Mouse (Mus musculus) neural tube, embryonic 13.5 days (tissue): ENCODE measurements around the gene Exoc4. TPM values are rescaled to one million over a fixed set of nuclear protein-coding genes. Genes with fewer than 3 reads are reported as not detected.

Source experiments
- ATAC-seq: fragments of 200-750 bp; cut with Nextera tagmentation; 2 replicates; pipeline ENCODE4 v1.8.0; 2017; ENCODE audit warnings: low read depth, mild to moderate bottlenecking, moderate TSS enrichment, moderate library complexity
- H3K27ac ChIP-seq: fragments of 300-500 bp; sonication (generic); replicated peaks from 2 replicates; pipeline ENCODE4 v1.5.1; 2015; ENCODE audit warnings: moderate library complexity, mild to moderate bottlenecking, inconsistent platforms
- H3K27me3 ChIP-seq: fragments of 300-500 bp; sonication (generic); 2 replicates; pipeline ENCODE4 v1.6.1; 2015; ENCODE audit warnings: mild to moderate bottlenecking, inconsistent platforms
- H3K36me3 ChIP-seq: fragments of 300-500 bp; sonication (generic); 2 replicates; pipeline ENCODE4 v1.6.1; 2015; ENCODE audit warnings: mild to moderate bottlenecking, inconsistent platforms
- H3K4me1 ChIP-seq: fragments of 300-500 bp; sonication (generic); replicated peaks from 2 replicates; pipeline ENCODE4 v1.6.1; 2015; ENCODE audit warnings: inconsistent platforms
- H3K4me2 ChIP-seq: fragments of 300-500 bp; sonication (generic); 2 replicates; pipeline ENCODE4 v1.6.1; 2015; ENCODE audit warnings: inconsistent platforms, mild to moderate bottlenecking, moderate library complexity
- H3K4me3 ChIP-seq: fragments of 300-500 bp; sonication (generic); 2 replicates; pipeline ENCODE4 v1.5.1; 2015; ENCODE audit warnings: mild to moderate bottlenecking, inconsistent platforms
- H3K9ac ChIP-seq: fragments of 300-500 bp; sonication (generic); 2 replicates; pipeline ENCODE4 v1.6.1; 2015; ENCODE audit warnings: moderate library complexity, mild to moderate bottlenecking, inconsistent platforms
- H3K9me3 ChIP-seq: fragments of 300-500 bp; sonication (generic); 2 replicates; pipeline ENCODE4 v1.6.1; 2016; ENCODE audit warnings: inconsistent platforms
- WGBS: fragments of 180-500 bp; shearing (Covaris S2); methylation state at CpG from one replicate; pipeline ENCODE4 v1.1.7; 2015; 5-methylcytosine and 5-hydroxymethylcytosine counted together
- polyA plus RNA-seq: library from polyadenylated mRNA; unstranded; fragments of >200 nt; fragmentation: Nextera tagmentation; extraction: Ambion mirVana; gene quantifications from 2 replicates; pipeline ENCODE4 v1.2.1, GENCODE M21; 2015

Exoc4 gene
- polyA plus RNA-seq, 1 experiment from 2014 or later, result 41.6 TPM

GRCm38 (mm10) chr6:33685321-33685720 lies 436.4 kb downstream of the Exoc4 start:
- ATAC-seq, result no peak
- Histone ChIP-seq H3K27ac (no peak overlapping the region), H3K36me3 (no peaks in the 10 kb centered on the region), H3K4me3 (no peak overlapping the region), H3K9ac (no peak overlapping the region), H3K27me3 (no peaks in the 10 kb centered on the region), H3K4me2 (no peak overlapping the region), H3K4me1 (peaks cover 16% of the 10 kb centered on the region), H3K9me3 (no peaks in the 10 kb centered on the region)
- WGBS, result 58% methylated on average over 2 of the region's 2 CpGs

GRCm38 (mm10) chr6:33690601-33691000 lies 441.7 kb downstream of the Exoc4 start:
- no peaks in the 10 kb centered on the region for H3K36me3 ChIP-seq
- no peaks in the 10 kb centered on the region for H3K4me1 ChIP-seq
- no peaks in the 10 kb centered on the region for H3K27me3 ChIP-seq
- WGBS, result 89% methylated on average over 5 of the region's 5 CpGs
- H3K9ac ChIP-seq, result no peak overlapping the region
- H3K27ac ChIP-seq, result no peak overlapping the region
- H3K4me2 ChIP-seq, result no peak overlapping the region
- H3K4me3 ChIP-seq, result no peak overlapping the region
- H3K9me3 ChIP-seq, result no peaks in the 10 kb centered on the region
- no peak for ATAC-seq

- Histone ChIP-seq H3K9me3 (no peaks in the 10 kb centered on the region), H3K4me2 (no peak overlapping the region), H3K27me3 (no peaks in the 10 kb centered on the region), H3K9ac (no peak overlapping the region), H3K36me3 (no peaks in the 10 kb centered on the region), H3K4me1 (no peaks in the 10 kb centered on the region), H3K4me3 (no peak overlapping the region), H3K27ac (no peak overlapping the region)
- WGBS, result 92% methylated on average over 1 of the region's 1 CpGs
- no peak for ATAC-seq
Observed at GRCm38 (mm10) chr6:33696976-33697375, 448.1 kb downstream of the Exoc4 start.

- Histone ChIP-seq H3K36me3 (no peaks in the 10 kb centered on the region), H3K4me1 (peaks cover 12% of the 10 kb centered on the region), H3K4me2 (no peak overlapping the region), H3K27me3 (no peaks in the 10 kb centered on the region), H3K4me3 (no peak overlapping the region), H3K27ac (no peak overlapping the region), H3K9ac (no peak overlapping the region), H3K9me3 (no peaks in the 10 kb centered on the region)
- ATAC-seq, result no peak
- 37% methylated on average over 4 of the region's 4 CpGs for WGBS
Observed at GRCm38 (mm10) chr6:33708907-33709306, 460.0 kb downstream of the Exoc4 start.

- Histone ChIP-seq H3K9ac (no peak overlapping the region), H3K27me3 (no peaks in the 10 kb centered on the region), H3K4me1 (peaks cover 12% of the 10 kb centered on the region), H3K4me2 (no peak overlapping the region), H3K36me3 (no peaks in the 10 kb centered on the region), H3K27ac (no peak overlapping the region), H3K4me3 (no peak overlapping the region), H3K9me3 (no peaks in the 10 kb centered on the region)
- ATAC-seq, result no peak
- WGBS, result 84% methylated on average over 5 of the region's 5 CpGs
Observed at GRCm38 (mm10) chr6:33709340-33709739, 460.5 kb downstream of the Exoc4 start.

- ATAC-seq, result no peak
- H3K4me3 ChIP-seq, result no peak overlapping the region
- H3K27ac ChIP-seq, result no peak overlapping the region
- H3K36me3 ChIP-seq, result no peaks in the 10 kb centered on the region
- H3K27me3 ChIP-seq, result no peaks in the 10 kb centered on the region
- peaks cover 12% of the 10 kb centered on the region for H3K4me1 ChIP-seq
- no peak overlapping the region for H3K4me2 ChIP-seq
- H3K9me3 ChIP-seq, result no peaks in the 10 kb centered on the region
- WGBS, result 65% methylated on average over 3 of the region's 3 CpGs
- no peak overlapping the region for H3K9ac ChIP-seq
Observed at GRCm38 (mm10) chr6:33711742-33712141, 462.9 kb downstream of the Exoc4 start.

- H3K9me3 ChIP-seq, result no peaks in the 10 kb centered on the region
- H3K9ac ChIP-seq, result no peak overlapping the region
- no peak overlapping the region for H3K4me3 ChIP-seq
- H3K36me3 ChIP-seq, result no peaks in the 10 kb centered on the region
- ATAC-seq, result no peak
- no peak overlapping the region for H3K27ac ChIP-seq
- peaks cover 12% of the 10 kb centered on the region for H3K4me1 ChIP-seq
- no peak overlapping the region for H3K4me2 ChIP-seq
- WGBS, result 68% methylated on average over 7 of the region's 7 CpGs
- no peaks in the 10 kb centered on the region for H3K27me3 ChIP-seq
Observed at GRCm38 (mm10) chr6:33712540-33713118, 463.7 kb downstream of the Exoc4 start.

GRCm38 (mm10) chr6:33716254-33716965 lies 467.5 kb downstream of the Exoc4 start:
- Histone ChIP-seq H3K9me3 (no peaks in the 10 kb centered on the region), H3K4me2 (no peak overlapping the region), H3K27ac (no peak overlapping the region), H3K36me3 (no peaks in the 10 kb centered on the region), H3K27me3 (no peaks in the 10 kb centered on the region), H3K9ac (no peak overlapping the region), H3K4me1 (peaks cover 10% of the 10 kb centered on the region), H3K4me3 (no peak overlapping the region)
- WGBS, result 67% methylated on average over 6 of the region's 6 CpGs
- no peak for ATAC-seq

GRCm38 (mm10) chr6:33721166-33721565 lies 472.3 kb downstream of the Exoc4 start:
- H3K4me2 ChIP-seq, result no peak overlapping the region
- no peak overlapping the region for H3K4me3 ChIP-seq
- H3K27ac ChIP-seq, result no peak overlapping the region
- 0 out of 2 replicates have a peak, but pooled peaks cover 7% of the 10 kb centered on the region for H3K4me1 ChIP-seq
- no peaks in the 10 kb centered on the region for H3K36me3 ChIP-seq
- H3K27me3 ChIP-seq, result no peaks in the 10 kb centered on the region
- no peak overlapping the region for H3K9ac ChIP-seq
- no peak for ATAC-seq
- 75% methylated on average over 4 of the region's 4 CpGs for WGBS
- H3K9me3 ChIP-seq, result no peaks in the 10 kb centered on the region

- no peak overlapping the region for H3K9ac ChIP-seq
- H3K4me1 ChIP-seq, result peaks cover 13% of the 10 kb centered on the region
- no peaks in the 10 kb centered on the region for H3K9me3 ChIP-seq
- 92% methylated on average over 2 of the region's 2 CpGs for WGBS
- no peak overlapping the region for H3K27ac ChIP-seq
- no peak for ATAC-seq
- no peak overlapping the region for H3K4me3 ChIP-seq
- no peaks in the 10 kb centered on the region for H3K36me3 ChIP-seq
- H3K4me2 ChIP-seq, result no peak overlapping the region
- no peaks in the 10 kb centered on the region for H3K27me3 ChIP-seq
Observed at GRCm38 (mm10) chr6:33722811-33723210, 473.9 kb downstream of the Exoc4 start.

GRCm38 (mm10) chr6:33724596-33724995 lies 475.7 kb downstream of the Exoc4 start:
- no peak for ATAC-seq
- Histone ChIP-seq H3K4me2 (no peak overlapping the region), H3K27ac (no peak overlapping the region), H3K9me3 (no peaks in the 10 kb centered on the region), H3K36me3 (no peaks in the 10 kb centered on the region), H3K4me3 (no peak overlapping the region), H3K4me1 (peaks cover 15% of the 10 kb centered on the region), H3K9ac (no peak overlapping the region), H3K27me3 (no peaks in the 10 kb centered on the region)
- WGBS, result 73% methylated on average over 3 of the region's 3 CpGs

- Histone ChIP-seq H3K36me3 (no peaks in the 10 kb centered on the region), H3K27ac (peak overlapping the region; percentile 65; the same call in 1 of the 2 replicates), H3K4me1 (peaks cover 17% of the 10 kb centered on the region), H3K9me3 (no peaks in the 10 kb centered on the region), H3K9ac (no peak overlapping the region), H3K4me2 (no peak overlapping the region), H3K27me3 (no peaks in the 10 kb centered on the region), H3K4me3 (no peak overlapping the region)
- WGBS, result 64% methylated on average over 1 of the region's 1 CpGs
- ATAC-seq, result no peak
Observed at GRCm38 (mm10) chr6:33727271-33727670, 478.4 kb downstream of the Exoc4 start.

- peak; percentile 60; the same call in 1 of the 2 replicates for ATAC-seq
- WGBS, result 2% methylated on average over 2 of the region's 2 CpGs
Observed at GRCm38 (mm10) chr6:33732214-33732613, 483.3 kb downstream of the Exoc4 start.

More at GRCm38 (mm10) chr6:33732214-33732613, 483.3 kb downstream of the Exoc4 start:
- Histone ChIP-seq H3K9me3 (no peaks in the 10 kb centered on the region), H3K4me3 (no peak overlapping the region), H3K4me1 (peaks cover 47% of the 10 kb centered on the region), H3K4me2 (no peak overlapping the region), H3K9ac (no peak overlapping the region), H3K27me3 (no peaks in the 10 kb centered on the region), H3K27ac (peak overlapping the region; percentile 78), H3K36me3 (no peaks in the 10 kb centered on the region)
